ENCODE assay signal across 9 mouse cellular contexts in genomic region chr12:53300964-53301363, GRCm38 (mm10). TPM values are rescaled to one million over a fixed set of nuclear protein-coding genes. Genes with fewer than 3 reads are reported as not detected.
DNase-seq lines count a peak whose midpoint lies in the region; ATAC-seq and TF ChIP-seq lines count a peak whose summit lies in the region.
"Had no signal": no experiment of that assay in that cellular context is flagged by ENCODE, and none has a peak within 500 bp of the region (broad histone marks: within the 10 kb centered on the region; RNA-seq: fewer than 3 reads in every experiment).

No protein-coding gene starts in this region.

- no peak for TF ChIP-seq EP300 in stomach, postnatal 0 days (optimal IDR thresholded peaks at IDR 0.05)

- TF ChIP-seq CTCF in stomach, postnatal 0 days (IDR thresholded peaks at IDR 0.05; ENCODE audit: low read depth), result peak; percentile 64

- no peak for ATAC-seq in hindbrain, embryonic 11.5 days (ENCODE audit: low FRiP score)
- no peak for ATAC-seq in hindbrain, embryonic 12.5 days (ENCODE audit: low FRiP score)
- no peak for ATAC-seq in embryonic facial prominence, embryonic 11.5 days (replicated peaks; ENCODE audit: insufficient number of reproducible peaks, low FRiP score, low TSS enrichment, low read depth)
- ATAC-seq in stomach, postnatal 0 days (ENCODE audit: low FRiP score, low TSS enrichment), result no peak

- DNase-seq in hindbrain, embryonic 11.5 days (ENCODE audit: low spot score), result peak; percentile 34
- DNase-seq in thymus, postnatal 25 days, result peak; percentile 2
- DNase-seq in thymus, adult 18-20 months, result no peak
- DNase-seq in embryonic facial prominence, embryonic 11.5 days (ENCODE audit: low spot score), result peak; percentile 57
- DNase-seq in stomach, postnatal 0 days (ENCODE audit: low spot score), result peak; percentile 23
- DNase-seq in layer of hippocampus, adult 9-10 months (ENCODE audit: low spot score), result no peak
- DNase-seq in yolk sac, embryonic 10.5 days (ENCODE audit: low spot score), result no peak

- H3K36me3 ChIP-seq in hindbrain, embryonic 11.5 days (ENCODE audit: control insufficient read depth, insufficient read depth, low read length), result no peaks in the 10 kb centered on the region
- no peaks in the 10 kb centered on the region for H3K36me3 ChIP-seq in hindbrain, embryonic 12.5 days
- H3K36me3 ChIP-seq in embryonic facial prominence, embryonic 11.5 days (replicated peaks; ENCODE audit: control insufficient read depth, insufficient read depth, low read depth, low read length), result no peaks in the 10 kb centered on the region
- H3K36me3 ChIP-seq in stomach, postnatal 0 days (ENCODE audit: control insufficient read depth, insufficient read depth, low read length), result no peaks in the 10 kb centered on the region
- H3K36me3 ChIP-seq: limb, embryonic 15.5 days had no signal

- H3K9me3 ChIP-seq in hindbrain, embryonic 11.5 days (ENCODE audit: control insufficient read depth, low read length), result no peaks in the 10 kb centered on the region
- H3K9me3 ChIP-seq in hindbrain, embryonic 12.5 days (replicated peaks), result no peaks in the 10 kb centered on the region
- no peaks in the 10 kb centered on the region for H3K9me3 ChIP-seq in embryonic facial prominence, embryonic 11.5 days (replicated peaks; ENCODE audit: control insufficient read depth, low read length)
- H3K9me3 ChIP-seq in stomach, postnatal 0 days (ENCODE audit: control insufficient read depth, low read length), result no peaks in the 10 kb centered on the region
- H3K9me3 ChIP-seq: limb, embryonic 15.5 days had no signal

- H3K4me2 ChIP-seq in hindbrain, embryonic 11.5 days (replicated peaks; ENCODE audit: low read depth, low read length), result no peak overlapping the region
- H3K4me2 ChIP-seq in hindbrain, embryonic 12.5 days (replicated peaks), result no peak overlapping the region
- no peak overlapping the region for H3K4me2 ChIP-seq in embryonic facial prominence, embryonic 11.5 days (ENCODE audit: low read depth, low read length)
- H3K4me2 ChIP-seq in stomach, postnatal 0 days (replicated peaks; ENCODE audit: low read depth), result no peak overlapping the region
- H3K4me2 ChIP-seq: limb, embryonic 15.5 days had no signal

- no peak overlapping the region for H3K4me3 ChIP-seq in hindbrain, embryonic 11.5 days (ENCODE audit: low read depth, low read length)
- no peak overlapping the region for H3K4me3 ChIP-seq in hindbrain, embryonic 12.5 days
- no peak overlapping the region for H3K4me3 ChIP-seq in embryonic facial prominence, embryonic 11.5 days (ENCODE audit: low read depth, low read length)
- no peak overlapping the region for H3K4me3 ChIP-seq in stomach, postnatal 0 days (ENCODE audit: low read depth, low read length)
- H3K4me3 ChIP-seq: limb, embryonic 15.5 days had no signal

- 66% methylated on average over 2 of the region's 2 CpGs for WGBS in hindbrain, embryonic 11.5 days
- 55% methylated on average over 2 of the region's 2 CpGs for WGBS in hindbrain, embryonic 12.5 days
- 52% methylated on average over 2 of the region's 2 CpGs for WGBS in embryonic facial prominence, embryonic 11.5 days
- WGBS in stomach, postnatal 0 days, result 44% methylated on average over 2 of the region's 2 CpGs

- H3K9ac ChIP-seq in hindbrain, embryonic 11.5 days (ENCODE audit: low read depth, low read length), result no peak overlapping the region
- H3K9ac ChIP-seq in hindbrain, embryonic 12.5 days, result no peak overlapping the region
- no peak overlapping the region for H3K9ac ChIP-seq in embryonic facial prominence, embryonic 11.5 days (replicated peaks; ENCODE audit: low read length)
- H3K9ac ChIP-seq in stomach, postnatal 0 days (ENCODE audit: low read length), result no peak overlapping the region
- H3K9ac ChIP-seq: limb, embryonic 15.5 days had no signal

- no peak overlapping the region for H3K27ac ChIP-seq in hindbrain, embryonic 11.5 days (ENCODE audit: low read depth, low read length)
- H3K27ac ChIP-seq in hindbrain, embryonic 12.5 days, result no peak overlapping the region
- no peak overlapping the region for H3K27ac ChIP-seq in embryonic facial prominence, embryonic 11.5 days (replicated peaks; ENCODE audit: low read depth, low read length)
- no peak overlapping the region for H3K27ac ChIP-seq in stomach, postnatal 0 days (replicated peaks)
- H3K27ac ChIP-seq: limb, embryonic 15.5 days had no signal

- H3K27me3 ChIP-seq in hindbrain, embryonic 11.5 days (ENCODE audit: control insufficient read depth, insufficient read depth, low read length), result no peaks in the 10 kb centered on the region
- no peaks in the 10 kb centered on the region for H3K27me3 ChIP-seq in hindbrain, embryonic 12.5 days
- H3K27me3 ChIP-seq in embryonic facial prominence, embryonic 11.5 days (ENCODE audit: control insufficient read depth, insufficient read depth, low read length), result no peaks in the 10 kb centered on the region
- no peaks in the 10 kb centered on the region for H3K27me3 ChIP-seq in stomach, postnatal 0 days (ENCODE audit: control insufficient read depth, insufficient read depth, low read length)
- H3K27me3 ChIP-seq: limb, embryonic 15.5 days had no signal

- no peaks in the 10 kb centered on the region for H3K4me1 ChIP-seq in hindbrain, embryonic 11.5 days (replicated peaks; ENCODE audit: control insufficient read depth, insufficient read depth, low read length)
- peaks cover 23% of the 10 kb centered on the region for H3K4me1 ChIP-seq in hindbrain, embryonic 12.5 days
- no peaks in the 10 kb centered on the region for H3K4me1 ChIP-seq in embryonic facial prominence, embryonic 11.5 days (ENCODE audit: control insufficient read depth, insufficient read depth, low read length)
- H3K4me1 ChIP-seq in stomach, postnatal 0 days (replicated peaks; ENCODE audit: control insufficient read depth, insufficient read depth), result no peaks in the 10 kb centered on the region

RNA-seq across cellular contexts. Expression of gene Npas3, which starts 52.5 kb away (rescaled TPM):
- polyA plus RNA-seq in hindbrain, embryonic 11.5 days (2014; fragmentation: Nextera tagmentation; extraction: Ambion mirVana), result 14.3 and 19.7 TPM in 2 replicates
- 24.9 and 26.2 TPM in 2 replicates for polyA plus RNA-seq in hindbrain, embryonic 12.5 days (2016; fragmentation: Nextera tagmentation; extraction: Ambion mirVana)
- 4.5 and 5.0 TPM in 2 replicates for polyA plus RNA-seq in embryonic facial prominence, embryonic 11.5 days (2014; fragmentation: Nextera tagmentation; extraction: Ambion mirVana)
- 0.61 and 1.2 TPM in 2 replicates for polyA plus RNA-seq in stomach, postnatal 0 days (2015; fragmentation: Nextera tagmentation; extraction: Ambion mirVana)

Comparison
In these comparisons a context has a peak if more than half of its experiments do, and no peak if none do; other contexts are left out.
1. DNase-seq: peak in hindbrain, embryonic 11.5 days (single experiment), thymus, postnatal 25 days (single experiment), embryonic facial prominence, embryonic 11.5 days (single experiment) and stomach, postnatal 0 days (single experiment); none in thymus, adult 18-20 months (0 of 2), layer of hippocampus, adult 9-10 months (single experiment) and yolk sac, embryonic 10.5 days (single experiment).